Comparison of ENCODE assay signal across 8 mouse cellular contexts in the genomic region with DNA sequence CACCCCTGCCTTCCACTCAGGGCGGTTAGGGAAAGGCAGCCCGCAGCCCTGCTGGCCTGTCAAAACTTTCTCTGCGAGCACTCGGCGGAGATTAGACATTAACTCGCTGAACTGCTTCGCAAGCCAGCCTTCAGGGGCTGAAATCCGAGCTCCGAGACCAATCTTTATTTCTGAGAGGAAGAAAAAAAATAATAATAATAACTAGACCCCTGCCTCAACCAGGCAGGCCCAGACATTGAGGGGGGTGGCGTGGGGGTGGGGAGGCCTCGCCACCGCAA. TPM values are rescaled to one million over a fixed set of nuclear protein-coding genes. Genes with fewer than 3 reads are reported as not detected.
A peak's percentile ranks its signal among the peaks of the same experiment; 100 is the strongest.
DNase-seq lines count a peak whose midpoint lies in the region; ATAC-seq lines count a peak whose summit lies in the region.

No protein-coding gene starts in this region.

- H3K9ac ChIP-seq in midbrain, embryonic 13.5 days (replicated peaks) = peak overlapping the region; percentile 100

- H3K27ac ChIP-seq in limb, embryonic 10.5 days = peak overlapping the region; percentile 100
- peak overlapping the region; percentile 100 for H3K27ac ChIP-seq in midbrain, embryonic 13.5 days

- H3K9me3 ChIP-seq in limb, embryonic 10.5 days (replicated peaks) = no peaks in the 10 kb centered on the region
- H3K9me3 ChIP-seq in midbrain, embryonic 13.5 days = no peaks in the 10 kb centered on the region

- H3K27me3 ChIP-seq in limb, embryonic 10.5 days (ENCODE audit: low read depth, poor library complexity, severe bottlenecking) = no peaks in the 10 kb centered on the region
- no peaks in the 10 kb centered on the region for H3K27me3 ChIP-seq in midbrain, embryonic 13.5 days

- H3K4me2 ChIP-seq in midbrain, embryonic 13.5 days (replicated peaks) = peak overlapping the region; percentile 86

- H3K4me1 ChIP-seq in limb, embryonic 10.5 days = peaks cover 26% of the 10 kb centered on the region
- peaks cover 58% of the 10 kb centered on the region for H3K4me1 ChIP-seq in midbrain, embryonic 13.5 days (replicated peaks)

- 0% methylated on average over 12 of the region's 12 CpGs for WGBS in limb, embryonic 10.5 days
- under 1% methylated on average over 12 of the region's 12 CpGs for WGBS in midbrain, embryonic 13.5 days

- DNase-seq in embryo, embryonic 11 days = peak; percentile 72
- DNase-seq in embryo, embryonic 9.5 days (ENCODE audit: extremely low spot score) = no peak
- DNase-seq in MN1 (ENCODE audit: low spot score) = peak; percentile 18
- DNase-seq in forelimb bud, embryonic 11.5 days (ENCODE audit: low read depth, low spot score) = peak; percentile 42
- no peak for DNase-seq in limb, embryonic 10.5 days (ENCODE audit: low spot score)
- no peak for DNase-seq in Muller cell, postnatal 12 days (ENCODE audit: inconsistent ontology term)
- no peak for DNase-seq in layer of hippocampus, adult 8-10 months (ENCODE audit: low spot score in 2 of 2)

- H3K36me3 ChIP-seq in limb, embryonic 10.5 days = peaks cover 11% of the 10 kb centered on the region; the same call in 1 of the 2 replicates
- H3K36me3 ChIP-seq in midbrain, embryonic 13.5 days = no peaks in the 10 kb centered on the region

- peak overlapping the region; percentile 94 for H3K4me3 ChIP-seq in limb, embryonic 10.5 days
- peak overlapping the region; percentile 69 for H3K4me3 ChIP-seq in midbrain, embryonic 13.5 days (replicated peaks)

- ATAC-seq in midbrain, embryonic 13.5 days = no peak

RNA-seq across cellular contexts. Expression of a gene that starts 20.5 kb away (rescaled TPM):
- 45.2 and 55.5 TPM in 2 replicates for polyA plus RNA-seq in limb, embryonic 10.5 days (2016; fragmentation: Nextera tagmentation; extraction: Ambion mirVana)
- polyA plus RNA-seq in midbrain, embryonic 13.5 days (2015; fragmentation: Nextera tagmentation; extraction: Ambion mirVana) = 74.9 and 75.4 TPM in 2 replicates
- total RNA-seq in layer of hippocampus, adult 8-10 months (2022) = 100 to 1,000 TPM; 235 to 265 (median 249) TPM

RNA-seq across cellular contexts. Expression of a gene that starts 54.4 kb away (rescaled TPM):
- 340 and 356 TPM in 2 replicates for polyA plus RNA-seq in limb, embryonic 10.5 days (2016; fragmentation: Nextera tagmentation; extraction: Ambion mirVana)
- 394 TPM in 2 replicates for polyA plus RNA-seq in midbrain, embryonic 13.5 days (2015; fragmentation: Nextera tagmentation; extraction: Ambion mirVana)
- total RNA-seq in layer of hippocampus, adult 8-10 months (2022) = 100 to 1,000 TPM; 145 to 182 (median 170) TPM

Comparison
In these comparisons a context has a peak if more than half of its experiments do, and no peak if none do; other contexts are left out.
1. DNase-seq: peak in embryo, embryonic 11 days (single experiment), MN1 (single experiment) and forelimb bud, embryonic 11.5 days (single experiment); none in embryo, embryonic 9.5 days (single experiment), limb, embryonic 10.5 days (single experiment), Muller cell, postnatal 12 days (single experiment) and layer of hippocampus, adult 8-10 months (0 of 2).